Mouse (Mus musculus) MN1 (cell line): ENCODE measurements around the gene Taf1b.

Experiments
- DNase-seq: peaks from one replicate; pipeline ENCODE4 v3.0.0-alpha.2; 2016; ENCODE audit warnings: low spot score

Taf1b gene

GRCm38 (mm10) chr12:24552531-24552930 lies 54.4 kb downstream of the Taf1b start:
- no peak for DNase-seq

- DNase-seq, result no peak
Observed at GRCm38 (mm10) chr12:24555976-24556375, 57.8 kb downstream of the Taf1b start.

GRCm38 (mm10) chr12:24563395-24563960 lies 65.3 kb downstream of the Taf1b start:
- no peak for DNase-seq

- DNase-seq, result no peak
Observed at GRCm38 (mm10) chr12:24565311-24565710, 67.2 kb downstream of the Taf1b start.

- DNase-seq, result no peak
Observed at GRCm38 (mm10) chr12:24567606-24568005, 69.4 kb downstream of the Taf1b start.

- peak; percentile 97 for DNase-seq
Observed at GRCm38 (mm10) chr12:24571523-24572392, 73.6 kb downstream of the Taf1b start, which contains the start of gene Grhl1. Grhl1 (plus strand) TSS chr12:24572283.

- no peak for DNase-seq
Observed at GRCm38 (mm10) chr12:24572421-24573274, 74.5 kb downstream of the Taf1b start.

- DNase-seq, result no peak
Observed at GRCm38 (mm10) chr12:24573275-24573580, 75.1 kb downstream of the Taf1b start.

GRCm38 (mm10) chr12:24574870-24575269 lies 76.7 kb downstream of the Taf1b start:
- peak; percentile 13 for DNase-seq

- no peak for DNase-seq
Observed at GRCm38 (mm10) chr12:24580452-24580851, 82.3 kb downstream of the Taf1b start.

GRCm38 (mm10) chr12:24580996-24581683 lies 83.0 kb downstream of the Taf1b start:
- no peak for DNase-seq

- DNase-seq, result no peak
Observed at GRCm38 (mm10) chr12:24583653-24584052, 85.5 kb downstream of the Taf1b start.

- no peak for DNase-seq
Observed at GRCm38 (mm10) chr12:24584835-24585234, 86.7 kb downstream of the Taf1b start.

GRCm38 (mm10) chr12:24586193-24586592 lies 88.0 kb downstream of the Taf1b start:
- no peak for DNase-seq

- no peak for DNase-seq
Observed at GRCm38 (mm10) chr12:24590371-24590770, 92.2 kb downstream of the Taf1b start.

GRCm38 (mm10) chr12:24592055-24592454 lies 93.9 kb downstream of the Taf1b start:
- no peak for DNase-seq

- peak; percentile 36 for DNase-seq
Observed at GRCm38 (mm10) chr12:24592956-24593672, 95.0 kb downstream of the Taf1b start.

- no peak for DNase-seq
Observed at GRCm38 (mm10) chr12:24597376-24597775, 99.2 kb downstream of the Taf1b start.

- DNase-seq, result no peak
Observed at GRCm38 (mm10) chr12:24599366-24599895, 101.3 kb downstream of the Taf1b start.

- DNase-seq, result no peak
Observed at GRCm38 (mm10) chr12:24600074-24600473, 101.9 kb downstream of the Taf1b start.

GRCm38 (mm10) chr12:24600806-24601205 lies 102.6 kb downstream of the Taf1b start:
- peak; percentile 81 for DNase-seq
